In the genomic region with DNA sequence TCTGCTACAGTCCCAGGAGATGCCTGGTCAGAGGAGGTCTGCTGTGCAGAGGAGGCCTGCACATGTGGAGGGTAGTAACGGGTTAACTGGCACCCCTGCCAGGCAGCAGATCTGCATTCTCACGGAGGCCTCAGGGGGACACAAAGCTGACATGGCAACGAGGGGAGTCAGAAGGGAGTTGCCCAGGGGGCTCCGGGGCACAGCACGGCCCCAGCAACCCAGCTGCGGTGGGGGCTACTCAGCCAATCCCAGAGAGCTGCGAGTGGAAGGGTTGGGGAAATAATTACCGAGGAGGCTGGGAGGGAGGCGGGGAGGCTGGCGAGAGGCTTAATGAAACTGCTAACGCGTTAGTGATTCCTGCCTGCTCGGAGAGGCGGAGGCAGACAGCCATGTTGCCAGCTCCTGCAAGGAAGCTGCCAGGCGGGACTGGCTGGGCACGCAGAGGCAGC, we compare ENCODE assay signal across 8 mouse cellular contexts. TPM values are rescaled to one million over a fixed set of nuclear protein-coding genes. Genes with fewer than 3 reads are reported as not detected.
DNase-seq lines count a peak whose midpoint lies in the region; ATAC-seq lines count a peak whose summit lies in the region.

No protein-coding gene starts in this region.

- H3K27me3 ChIP-seq in heart, embryonic 14.5 days (ENCODE audit: control insufficient read depth, insufficient read depth, low read length): peaks cover 27% of the 10 kb centered on the region
- H3K27me3 ChIP-seq in forebrain, embryonic 12.5 days: peaks cover 86% of the 10 kb centered on the region
- H3K27me3 ChIP-seq in kidney, embryonic 16.5 days (ENCODE audit: insufficient read depth, low read length): peaks cover 20% of the 10 kb centered on the region
- H3K27me3 ChIP-seq in midbrain, embryonic 11.5 days (ENCODE audit: control insufficient read depth, insufficient read depth, low read length): peaks cover 47% of the 10 kb centered on the region

- H3K9me3 ChIP-seq in heart, embryonic 14.5 days (ENCODE audit: control insufficient read depth, low read length): no peaks in the 10 kb centered on the region
- H3K9me3 ChIP-seq in forebrain, embryonic 12.5 days: no peaks in the 10 kb centered on the region
- no peaks in the 10 kb centered on the region for H3K9me3 ChIP-seq in kidney, embryonic 16.5 days (ENCODE audit: low read length)
- H3K9me3 ChIP-seq in midbrain, embryonic 11.5 days (ENCODE audit: control insufficient read depth, low read length): no peaks in the 10 kb centered on the region

- peak overlapping the region; percentile 55 for H3K4me2 ChIP-seq in heart, embryonic 14.5 days (ENCODE audit: low read length)
- peak overlapping the region; percentile 46 for H3K4me2 ChIP-seq in forebrain, embryonic 12.5 days
- peak overlapping the region; percentile 44 for H3K4me2 ChIP-seq in kidney, embryonic 16.5 days (replicated peaks; ENCODE audit: low read depth, low read length)
- peak overlapping the region; percentile 36 for H3K4me2 ChIP-seq in midbrain, embryonic 11.5 days

- peak overlapping the region; percentile 7 to 19; a peak in 2 of 4 replicates for H3K4me3 ChIP-seq in heart, embryonic 14.5 days (ENCODE audit: control insufficient read depth in 1 of 2, insufficient read depth in 1 of 2, low read depth in 1 of 2, low read length in 2 of 2)
- H3K4me3 ChIP-seq in forebrain, embryonic 12.5 days (replicated peaks): peak overlapping the region; percentile 18
- peak overlapping the region; percentile 16; the same call in 1 of the 2 replicates for H3K4me3 ChIP-seq in kidney, embryonic 16.5 days (ENCODE audit: low read length)
- peak overlapping the region; percentile 6; the same call in 1 of the 2 replicates for H3K4me3 ChIP-seq in midbrain, embryonic 11.5 days (ENCODE audit: low read depth, low read length)

- WGBS in heart, embryonic 14.5 days: 15% methylated on average over 16 of the region's 16 CpGs
- 1% methylated on average over 16 of the region's 16 CpGs for WGBS in forebrain, embryonic 12.5 days
- WGBS in kidney, embryonic 16.5 days: 15% methylated on average over 16 of the region's 16 CpGs
- WGBS in midbrain, embryonic 11.5 days: 2% methylated on average over 16 of the region's 16 CpGs

- peak overlapping the region; percentile 57 for H3K9ac ChIP-seq in heart, embryonic 14.5 days (ENCODE audit: low read length)
- H3K9ac ChIP-seq in forebrain, embryonic 12.5 days: peak overlapping the region; percentile 33
- peak overlapping the region; percentile 30; the same call in 1 of the 2 replicates for H3K9ac ChIP-seq in kidney, embryonic 16.5 days (replicated peaks; ENCODE audit: low read length)
- H3K9ac ChIP-seq in midbrain, embryonic 11.5 days (ENCODE audit: low read length): 0 out of 2 replicates have a peak overlapping the region, but pooled peaks have one; percentile 28

- H3K27ac ChIP-seq in heart, embryonic 14.5 days (replicated peaks in 1 of 2; ENCODE audit: control insufficient read depth in 1 of 2, insufficient read depth in 1 of 2, low read depth in 2 of 2, low read length in 2 of 2): no peak overlapping the region
- H3K27ac ChIP-seq in forebrain, embryonic 12.5 days: peak overlapping the region; percentile 83
- H3K27ac ChIP-seq in kidney, embryonic 16.5 days (ENCODE audit: low read length): peak overlapping the region; percentile 1; the same call in 1 of the 2 replicates
- H3K27ac ChIP-seq in midbrain, embryonic 11.5 days (ENCODE audit: low read depth, low read length): no peak overlapping the region

- no peak for ATAC-seq in heart, embryonic 14.5 days (ENCODE audit: insufficient number of reproducible peaks, insufficient read depth, low FRiP score, low read depth)
- ATAC-seq in forebrain, embryonic 12.5 days (ENCODE audit: low FRiP score): peak; percentile 68
- peak; percentile 62 for ATAC-seq in kidney, embryonic 16.5 days (ENCODE audit: low FRiP score, low TSS enrichment)
- ATAC-seq in midbrain, embryonic 11.5 days (ENCODE audit: low FRiP score): peak; percentile 38

- no peaks in the 10 kb centered on the region for H3K36me3 ChIP-seq in heart, embryonic 14.5 days (ENCODE audit: control insufficient read depth, insufficient read depth, low read length)
- H3K36me3 ChIP-seq in forebrain, embryonic 12.5 days (replicated peaks): no peaks in the 10 kb centered on the region
- no peaks in the 10 kb centered on the region for H3K36me3 ChIP-seq in kidney, embryonic 16.5 days (ENCODE audit: insufficient read depth, low read length)
- no peaks in the 10 kb centered on the region for H3K36me3 ChIP-seq in midbrain, embryonic 11.5 days (ENCODE audit: control insufficient read depth, insufficient read depth, low read length)

- peaks cover 46 to 69% of the 10 kb centered on the region in 2 experiments for H3K4me1 ChIP-seq in heart, embryonic 14.5 days (ENCODE audit: control insufficient read depth in 2 of 2, insufficient read depth in 2 of 2, low read length in 2 of 2)
- H3K4me1 ChIP-seq in forebrain, embryonic 12.5 days: peaks cover 91% of the 10 kb centered on the region
- peaks cover 67% of the 10 kb centered on the region for H3K4me1 ChIP-seq in kidney, embryonic 16.5 days (ENCODE audit: insufficient read depth, low read length)
- peaks cover 48% of the 10 kb centered on the region for H3K4me1 ChIP-seq in midbrain, embryonic 11.5 days (ENCODE audit: control insufficient read depth, insufficient read depth, low read length)

- no peak for DNase-seq in heart, postnatal 4 days
- DNase-seq in midbrain, embryonic 11.5 days (ENCODE audit: low spot score, missing footprints): peak; percentile 90
- DNase-seq in adrenal gland, postnatal 36 days: no peak
- no peak for DNase-seq in gastrocnemius, postnatal 4 days (ENCODE audit: low spot score in 2 of 2)
- DNase-seq in gastrocnemius, adult 18-20 months (ENCODE audit: low spot score): no peak

RNA-seq across cellular contexts. Expression of gene Tcf20, which starts 29.4 kb away (rescaled TPM):
- 6.7 and 7.2 TPM in 2 replicates for polyA plus RNA-seq in heart, embryonic 14.5 days (2014; fragmentation: Nextera tagmentation; extraction: Ambion mirVana)
- total RNA-seq in heart, postnatal 4 days (2021): 10 to 100 TPM; 71.1 to 78.7 TPM
- polyA plus RNA-seq in forebrain, embryonic 12.5 days (2016; fragmentation: Nextera tagmentation; extraction: Ambion mirVana): 14.7 and 14.9 TPM in 2 replicates
- polyA plus RNA-seq in kidney, embryonic 16.5 days (2015; fragmentation: Nextera tagmentation; extraction: Ambion mirVana): 7.3 and 8.3 TPM in 2 replicates
- polyA plus RNA-seq in midbrain, embryonic 11.5 days (2014; fragmentation: Nextera tagmentation; extraction: Ambion mirVana): 12.3 and 13.5 TPM in 2 replicates
- total RNA-seq in adrenal gland, postnatal 36 days (2021): 100 to 1,000 TPM in 1 of 2 experiments, 10 to 100 TPM in 1; 94.4 to 104 TPM
- total RNA-seq in gastrocnemius, postnatal 4 days (2021): 10 to 100 TPM; 51.0 to 58.8 TPM
- 10 to 100 TPM; 33.2 to 36.0 TPM for total RNA-seq in gastrocnemius, adult 18-20 months (2021)

Comparison
In these comparisons a context has a peak if more than half of its experiments do, and no peak if none do; other contexts are left out.
1. H3K27ac ChIP-seq: peak in forebrain, embryonic 12.5 days (single experiment) and kidney, embryonic 16.5 days (single experiment); none in heart, embryonic 14.5 days (0 of 2) and midbrain, embryonic 11.5 days (single experiment).
2. Peak in every context shown above with its lines, with median percentiles within 50 percentile points of each other: H3K4me2 ChIP-seq, H3K4me3 ChIP-seq and H3K9ac ChIP-seq.